Mouse (Mus musculus) mesoderm, embryonic 11.5 days (tissue): ENCODE results near the gene Eed.
A peak's percentile ranks its signal among the peaks of the same experiment; 100 is the strongest.

ENCODE experiments used
- DNase-seq: peaks from one replicate; pipeline ENCODE4 v3.0.0-alpha.2; 2012; ENCODE audit warnings: low read depth, low spot score

Eed gene

GRCm38 (mm10) chr7:89908899-89909621 lies 71.7 kb downstream of the Eed start:
- no peak for DNase-seq

- DNase-seq: peak; percentile 59
Observed at GRCm38 (mm10) chr7:89908421-89908820, 72.4 kb downstream of the Eed start.

GRCm38 (mm10) chr7:89907950-89908349 lies 72.8 kb downstream of the Eed start:
- DNase-seq: peak; percentile 86
